Mouse (Mus musculus) large intestine, adult 2 months (tissue): ENCODE results near the gene Tmem270. TPM values are rescaled to one million over a fixed set of nuclear protein-coding genes. Genes with fewer than 3 reads are reported as not detected.
A peak's percentile ranks its signal among the peaks of the same experiment; 100 is the strongest.

Experiments used
- DNase-seq: peaks from one replicate; pipeline ENCODE4 v3.0.0-alpha.2; 2012; ENCODE audit warnings: low read depth, low spot score
- WGBS: fragments of 180-500 bp; shearing (Covaris S2); methylation state at CpG from one replicate; pipeline ENCODE4 v1.1.7; 2018; 5-methylcytosine and 5-hydroxymethylcytosine counted together
- polyA plus RNA-seq: library from polyadenylated mRNA; depleted of rRNA; stranded (reverse); fragments of >200 nt; gene quantifications from 2 replicates; pipeline ENCODE4 v1.2.3, GENCODE M21; 2012

Tmem270 gene
- polyA plus RNA-seq, 1 experiment, result not detected

- no peak for DNase-seq
- WGBS, result under 1% methylated on average over 41 of the region's 41 CpGs
These were observed 25.8 kb upstream of the Tmem270 start, which contains the start of gene Mettl27 for GRCm38 (mm10) chr5:134932179-134932902. Mettl27 (plus strand) TSS chr5:134932368.

GRCm38 (mm10) chr5:134929988-134930387 lies 23.5 kb upstream of the Tmem270 start:
- WGBS, result 74% methylated on average over 2 of the region's 2 CpGs

DNA sequence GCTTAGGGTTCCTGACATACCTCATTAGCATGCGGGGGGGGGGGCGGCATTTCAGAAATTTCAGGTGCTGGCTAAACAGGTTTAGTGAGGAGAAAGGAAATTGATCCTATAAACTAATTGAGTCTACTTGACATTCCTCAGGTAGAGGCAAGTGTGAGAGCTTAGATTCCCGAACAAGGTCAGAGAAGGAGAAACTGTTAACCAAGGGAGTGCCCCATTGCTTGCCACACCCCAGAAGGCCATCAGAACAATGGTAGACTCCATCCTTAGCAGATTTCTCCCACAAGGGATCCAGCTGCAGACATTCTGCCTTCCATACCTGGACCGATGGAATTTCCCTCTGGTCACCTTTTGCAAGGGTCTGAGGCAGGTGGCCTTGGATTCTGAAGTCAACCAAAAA lies 20.2 kb upstream of the Tmem270 start:
- 51% methylated on average over 4 of the region's 4 CpGs for WGBS
- no peak for DNase-seq

More at GRCm38 (mm10) chr5:134929988-134930387, 23.5 kb upstream of the Tmem270 start:
- DNase-seq, result no peak

DNA sequence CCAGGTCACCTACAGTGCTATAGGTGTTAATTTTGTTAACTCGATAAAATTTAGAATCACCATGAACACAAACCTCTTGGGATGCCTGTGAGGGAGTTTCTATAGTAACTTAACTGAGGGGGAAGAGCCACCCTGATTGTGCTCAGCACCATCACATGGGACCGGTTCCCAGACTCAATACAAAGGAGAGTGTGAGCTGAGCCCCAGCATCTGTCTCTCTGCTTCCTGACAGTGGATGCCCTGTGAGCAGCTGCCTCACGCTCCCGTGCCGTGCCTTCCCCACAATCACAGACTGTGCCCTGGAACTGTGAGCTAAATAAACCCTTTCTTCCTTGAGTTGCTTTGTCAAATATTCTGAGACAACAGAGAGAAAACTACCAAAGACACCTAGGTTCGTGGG lies 16.6 kb upstream of the Tmem270 start:
- 66% methylated on average over 6 of the region's 6 CpGs for WGBS

GRCm38 (mm10) chr5:134921106-134921505 lies 14.6 kb upstream of the Tmem270 start:
- WGBS, result 84% methylated on average over 8 of the region's 8 CpGs
- DNase-seq, result no peak

More for the DNA sequence above, 16.6 kb upstream of the Tmem270 start:
- DNase-seq, result no peak

GRCm38 (mm10) chr5:134920106-134920687 lies 13.7 kb upstream of the Tmem270 start:
- whole genome bisulfite sequencing, result 67% methylated on average over 6 of the region's 6 CpGs
- DNase-seq, result no peak

DNA sequence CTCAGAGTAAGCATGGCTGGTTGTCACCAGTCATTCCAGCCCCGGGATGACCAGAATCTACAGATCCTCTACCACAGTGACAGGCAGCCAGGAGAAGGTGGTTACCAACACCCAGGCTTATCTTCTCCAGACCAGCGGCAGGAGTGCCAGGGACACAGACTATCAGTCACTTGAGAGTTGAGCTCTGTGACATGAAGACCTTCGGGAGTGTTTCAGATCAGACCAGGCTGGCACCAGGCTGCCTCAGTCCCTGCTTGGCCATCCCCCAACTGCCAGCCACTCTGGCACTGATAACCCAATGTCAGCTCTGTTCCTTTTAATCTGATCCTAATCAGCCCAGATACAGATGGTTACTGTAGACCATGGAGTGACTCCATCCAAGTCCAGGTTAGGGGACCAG lies 12.6 kb upstream of the Tmem270 start:
- WGBS, result 92% methylated on average over 3 of the region's 3 CpGs
- no peak for DNase-seq

GRCm38 (mm10) chr5:134918071-134918832 lies 11.7 kb upstream of the Tmem270 start:
- 44% methylated on average over 16 of the region's 16 CpGs for WGBS
- DNase-seq, result no peak

- 68% methylated on average over 8 of the region's 8 CpGs for WGBS
- DNase-seq, result no peak
These were observed 8.8 kb upstream of the Tmem270 start, which contains the start of gene Cldn13 for GRCm38 (mm10) chr5:134915311-134915710. Cldn13 (minus strand) TSS chr5:134915526.

GRCm38 (mm10) chr5:134914510-134914909 lies 8.0 kb upstream of the Tmem270 start:
- 71% methylated on average over 8 of the region's 8 CpGs for WGBS
- no peak for DNase-seq

GRCm38 (mm10) chr5:134913753-134914152 lies 7.2 kb upstream of the Tmem270 start:
- DNase-seq, result no peak
- WGBS, result 81% methylated on average over 4 of the region's 4 CpGs

GRCm38 (mm10) chr5:134913352-134913751 lies 6.8 kb upstream of the Tmem270 start:
- DNase-seq, result no peak
- 64% methylated on average over 3 of the region's 3 CpGs for WGBS

GRCm38 (mm10) chr5:134911901-134912300 lies 5.4 kb upstream of the Tmem270 start:
- WGBS, result 74% methylated on average over 2 of the region's 2 CpGs
- DNase-seq, result no peak

DNA sequence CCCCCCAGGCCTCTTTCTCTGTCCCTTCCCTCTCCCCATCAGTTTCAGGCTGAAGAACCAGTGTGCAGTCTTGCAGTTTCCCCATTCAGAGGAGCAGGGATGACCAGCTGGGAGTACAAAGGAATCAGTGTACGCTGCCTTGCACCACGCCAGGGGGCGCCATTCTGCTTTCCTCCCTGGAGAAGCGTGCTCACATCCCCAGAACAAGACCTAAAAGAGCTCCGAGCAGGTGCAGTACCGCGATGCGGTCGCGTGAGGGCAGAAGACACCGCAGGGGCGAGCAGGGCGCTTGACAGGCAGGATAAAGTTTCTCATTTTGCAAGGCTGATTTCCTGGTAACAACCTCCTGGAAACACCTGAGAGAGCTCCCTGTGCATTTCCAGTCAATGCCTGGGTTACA lies 602 bp upstream of the Tmem270 start:
- WGBS, result under 1% methylated on average over 13 of the region's 13 CpGs
- peak; percentile 80 for DNase-seq

DNA sequence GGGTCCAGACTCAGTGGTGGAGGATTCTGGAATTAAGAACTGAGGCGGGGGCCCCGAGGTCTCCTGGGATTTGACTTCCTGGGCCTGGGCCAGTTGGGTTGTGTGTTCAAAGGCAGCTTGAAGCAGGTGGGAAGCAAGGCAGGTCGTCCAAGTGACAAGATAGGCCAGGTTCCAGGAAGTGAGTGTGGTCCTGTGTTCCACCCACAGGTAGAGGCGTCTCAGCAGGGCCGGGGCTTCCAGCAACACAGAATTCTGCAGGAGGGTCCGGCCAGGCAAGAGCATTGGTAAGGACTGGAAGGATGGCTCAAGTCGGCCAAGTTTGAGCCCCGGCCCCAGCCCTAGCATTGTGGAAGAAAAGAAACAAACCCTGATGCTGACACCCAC lies 4.9 kb downstream of the Tmem270 start:
- no peak for DNase-seq
- WGBS, result 60% methylated on average over 8 of the region's 8 CpGs

GRCm38 (mm10) chr5:134901012-134901643 lies 5.4 kb downstream of the Tmem270 start:
- no peak for DNase-seq
- 26% methylated on average over 12 of the region's 12 CpGs for WGBS

GRCm38 (mm10) chr5:134897596-134897995 lies 8.9 kb downstream of the Tmem270 start:
- no peak for DNase-seq
- 45% methylated on average over 17 of the region's 17 CpGs for WGBS

- DNase-seq, result no peak
- 73% methylated on average over 8 of the region's 8 CpGs for WGBS
These were observed 9.6 kb downstream of the Tmem270 start for GRCm38 (mm10) chr5:134896965-134897364.

GRCm38 (mm10) chr5:134895291-134895690 lies 11.2 kb downstream of the Tmem270 start:
- no peak for DNase-seq
- 66% methylated on average over 8 of the region's 8 CpGs for WGBS

DNA sequence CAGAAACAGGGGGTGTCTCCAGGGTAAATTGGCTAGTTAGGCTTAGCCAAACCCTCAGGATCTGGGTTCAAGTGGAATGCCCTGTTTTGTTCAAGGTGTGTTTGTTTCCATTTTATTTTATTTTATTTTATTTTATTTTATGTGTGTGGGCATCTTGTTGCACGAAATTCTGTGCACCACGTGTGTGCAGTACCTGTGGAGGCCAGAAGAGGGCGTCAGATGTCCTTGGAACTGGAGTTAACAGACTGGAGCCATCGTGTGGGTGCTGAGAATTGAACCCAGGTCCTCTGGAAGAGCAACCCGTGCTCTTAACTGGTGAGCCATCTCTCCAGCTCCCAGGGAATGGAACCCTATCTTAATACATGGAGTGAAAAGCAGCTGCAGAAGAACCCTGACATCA lies 13.8 kb downstream of the Tmem270 start:
- WGBS, result 76% methylated on average over 5 of the region's 5 CpGs
- no peak for DNase-seq
